Mouse (Mus musculus) cerebellum, adult 11 months (tissue): Measurements from ENCODE around the gene Cat.

Experiments
- DNase-seq: peaks from one replicate; pipeline ENCODE4 v3.0.0; 2022

The Cat gene

DNA sequence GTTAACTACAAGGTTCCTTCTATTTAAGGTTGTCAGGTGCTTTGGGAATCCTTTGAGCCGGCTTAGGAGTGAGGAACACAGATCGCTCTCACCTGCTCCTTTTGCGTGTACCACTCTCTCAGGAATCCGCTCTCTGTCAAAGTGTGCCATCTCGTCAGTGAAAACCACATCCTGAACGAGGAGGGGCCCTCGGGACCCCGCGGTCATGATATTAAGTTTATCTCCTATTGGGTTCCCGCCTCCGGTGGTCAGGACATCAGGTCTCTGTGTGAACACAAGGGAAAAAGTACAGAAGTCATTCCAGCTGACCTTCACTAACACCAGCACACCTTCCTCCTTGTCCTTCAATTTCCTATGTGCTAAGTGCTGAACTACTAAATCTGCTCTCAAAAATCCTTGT, 8.3 kb downstream of the Cat start:
- no peak for DNase-seq

DNA sequence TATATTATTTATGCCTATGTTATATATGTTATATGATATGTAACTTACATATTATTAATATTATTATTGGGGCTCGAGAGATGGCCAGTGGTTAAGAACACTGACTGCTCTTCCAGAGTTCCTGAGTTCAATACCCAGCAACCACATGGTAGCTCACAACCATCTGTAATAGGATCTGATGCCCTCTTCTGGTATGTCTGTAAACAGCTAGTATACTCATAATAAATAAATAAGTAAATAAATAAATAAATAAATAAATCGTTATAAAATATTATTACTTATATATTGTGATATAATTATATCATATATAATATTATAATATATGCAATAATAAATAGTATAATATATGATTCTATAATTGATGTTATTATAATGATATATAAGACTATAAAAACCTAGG, 8.8 kb downstream of the Cat start:
- no peak for DNase-seq

GRCm38 (mm10) chr2:103473362-103473761, 11.6 kb downstream of the Cat start:
- no peak for DNase-seq

- peak; percentile 62 for DNase-seq
These were observed 17.9 kb downstream of the Cat start for GRCm38 (mm10) chr2:103466984-103467588.

DNA sequence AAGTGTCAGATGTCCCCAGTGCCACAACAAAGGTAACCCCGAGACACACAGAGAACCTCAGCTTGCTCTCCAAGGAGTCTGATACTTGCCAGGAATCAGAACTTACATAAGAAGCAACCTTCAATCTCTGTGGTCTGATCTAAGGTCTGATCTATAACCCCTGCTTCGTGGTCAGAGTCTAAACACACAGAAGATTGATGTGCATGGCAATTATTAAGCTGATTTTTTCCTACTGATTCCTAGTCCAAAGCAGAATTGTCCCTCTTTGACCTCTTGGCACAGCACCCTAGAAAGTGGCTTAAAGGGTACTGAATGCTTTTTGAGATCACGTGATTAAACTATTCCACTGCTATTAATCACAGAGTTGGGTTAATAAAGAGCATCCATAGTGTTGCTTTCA, 18.7 kb downstream of the Cat start:
- no peak for DNase-seq

- no peak for DNase-seq
These were observed 19.5 kb downstream of the Cat start for GRCm38 (mm10) chr2:103465429-103465828.

DNA sequence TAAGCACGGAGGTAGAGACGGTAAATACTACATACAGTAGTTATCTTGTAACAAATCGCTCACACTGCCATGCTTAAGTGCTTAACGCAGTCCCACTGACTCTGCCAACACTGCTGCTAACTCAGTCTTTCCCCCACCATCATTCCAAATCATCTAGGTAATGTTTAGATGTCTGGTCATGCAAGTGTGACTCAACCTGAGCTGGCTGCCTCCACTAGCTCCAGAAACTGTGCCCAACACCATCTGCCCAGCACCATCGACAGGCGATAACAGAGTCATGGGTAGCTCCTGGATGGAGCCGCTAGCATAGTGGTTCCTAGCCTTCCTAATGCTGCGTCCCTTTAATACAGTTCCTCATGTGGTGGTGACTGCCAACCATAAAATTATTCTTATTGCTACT, 20.4 kb downstream of the Cat start:
- no peak for DNase-seq

- DNase-seq = no peak
These were observed 22.2 kb downstream of the Cat start for GRCm38 (mm10) chr2:103462746-103463145.

GRCm38 (mm10) chr2:103461743-103462142, 23.2 kb downstream of the Cat start:
- DNase-seq = no peak

DNA sequence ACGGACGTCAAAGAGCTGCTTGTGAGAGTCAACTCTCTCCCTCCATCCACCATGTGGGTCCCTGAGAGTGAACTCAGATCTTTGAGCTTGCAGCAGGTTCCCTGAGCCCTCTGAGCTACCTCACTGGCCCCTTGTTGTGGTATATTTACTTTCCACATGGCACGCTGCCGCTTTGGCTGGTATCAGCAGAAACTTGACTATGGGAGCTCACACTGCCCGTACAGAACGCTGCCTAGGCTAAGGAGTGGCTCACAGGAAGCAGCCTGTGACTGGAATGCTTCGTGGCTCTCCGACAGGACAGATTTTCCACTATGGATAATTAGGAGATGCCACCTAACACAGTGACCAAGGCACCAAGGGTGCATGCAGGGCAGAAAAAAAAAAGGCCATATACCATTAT, 23.8 kb downstream of the Cat start:
- DNase-seq = no peak

- DNase-seq = no peak
These were observed 25.9 kb downstream of the Cat start for GRCm38 (mm10) chr2:103459069-103459468.

- DNase-seq = no peak
These were observed 27.3 kb downstream of the Cat start for GRCm38 (mm10) chr2:103457628-103458027.

GRCm38 (mm10) chr2:103457048-103457447, 27.9 kb downstream of the Cat start:
- DNase-seq = no peak

DNA sequence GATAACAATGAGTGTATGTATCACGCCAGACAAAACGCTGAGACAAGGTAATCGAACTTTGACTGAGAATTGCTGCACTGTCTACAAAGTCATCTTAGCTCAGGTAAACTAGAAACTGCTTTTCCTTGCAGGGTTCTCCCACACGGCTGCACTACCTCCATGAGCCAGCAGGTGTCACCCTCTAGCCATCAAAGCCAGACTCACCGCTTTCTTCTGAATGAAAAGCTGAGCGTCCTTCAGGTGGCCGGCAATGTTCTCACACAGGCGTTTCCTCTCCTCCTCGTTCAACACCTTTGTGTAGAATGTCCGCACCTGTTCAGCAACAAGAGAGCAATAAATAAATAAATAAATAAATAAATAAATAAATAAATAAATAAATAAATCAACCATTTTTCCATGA, 28.3 kb downstream of the Cat start:
- peak; percentile 77 for DNase-seq

DNA sequence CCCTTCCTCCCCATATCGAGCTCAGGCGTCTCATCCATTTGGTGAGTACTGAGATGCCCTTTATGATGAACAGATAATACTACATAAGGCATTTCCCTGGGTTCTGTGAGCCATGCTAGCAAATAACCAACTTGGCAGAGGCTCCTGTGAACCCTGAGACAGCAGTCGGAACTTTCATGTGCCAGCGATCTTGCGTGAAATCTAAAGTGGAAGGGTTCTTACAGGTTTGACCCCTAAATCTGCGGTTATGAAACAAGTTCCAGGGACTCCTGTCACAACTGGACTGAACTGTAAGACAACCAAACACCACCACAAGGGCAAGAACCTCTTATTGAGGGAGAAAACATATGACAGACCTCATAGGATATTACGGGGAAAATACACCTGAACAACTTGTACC, 29.2 kb downstream of the Cat start:
- DNase-seq = no peak

- DNase-seq = no peak
These were observed 32.4 kb downstream of the Cat start for GRCm38 (mm10) chr2:103452550-103452949.

DNA sequence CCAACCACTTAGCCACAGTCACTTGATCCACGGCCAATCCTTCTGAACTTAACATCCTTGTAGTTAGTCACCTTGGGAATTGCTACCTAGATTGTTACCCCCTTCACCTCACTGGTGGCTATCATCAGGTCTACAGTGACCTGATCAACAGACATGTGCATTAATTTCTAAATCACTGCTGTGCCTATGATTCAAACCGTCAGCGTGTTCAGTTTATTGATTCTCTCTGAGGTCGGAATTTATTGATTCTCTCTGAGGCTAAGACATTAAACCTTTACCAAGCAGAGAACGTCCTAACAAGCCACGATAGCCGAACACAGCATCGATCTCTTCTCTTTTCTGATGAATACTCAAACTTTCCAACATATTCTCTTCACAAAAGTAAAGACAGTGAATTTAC, 34.7 kb downstream of the Cat start:
- no peak for DNase-seq

DNA sequence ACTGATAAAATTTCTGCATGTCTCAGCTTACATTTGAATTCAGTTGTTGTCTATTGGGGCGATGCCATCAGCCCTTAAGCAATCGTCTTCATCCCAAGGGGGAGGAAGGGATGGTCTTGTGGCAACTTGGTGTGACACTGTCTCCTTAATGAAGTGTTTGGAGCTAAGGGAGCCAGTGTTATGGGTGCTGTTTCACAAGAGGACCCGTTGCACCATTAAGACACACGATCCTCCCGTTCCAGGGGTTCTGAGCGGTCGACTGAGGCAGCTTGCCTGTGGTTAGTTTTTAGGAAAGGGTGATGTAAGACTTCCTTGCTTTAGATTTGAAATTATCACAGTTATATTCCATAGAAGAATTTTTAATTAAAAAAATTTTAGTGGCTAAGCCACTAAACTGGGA, 35.1 kb downstream of the Cat start:
- DNase-seq = no peak

- DNase-seq = no peak
These were observed 35.9 kb downstream of the Cat start for GRCm38 (mm10) chr2:103448947-103449560.

DNA sequence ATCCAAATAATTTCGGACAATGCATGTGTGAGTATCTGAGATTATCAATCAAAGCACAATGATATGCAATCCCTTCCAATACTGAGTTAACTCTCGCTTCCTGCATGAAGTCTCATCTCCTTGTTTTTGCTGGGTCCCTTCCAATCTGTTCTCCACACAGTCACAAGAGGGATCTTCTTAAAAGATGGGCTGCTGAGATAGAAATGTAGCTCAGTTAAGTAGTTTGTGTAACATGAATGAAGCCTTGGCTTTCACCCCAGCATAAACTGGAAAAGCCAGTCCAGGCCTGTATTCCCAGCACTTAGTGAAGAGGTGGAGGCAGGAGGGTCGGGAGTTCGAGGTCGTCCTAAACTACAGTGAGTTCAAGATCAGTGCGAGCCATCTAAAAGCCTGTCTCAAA, 38.6 kb downstream of the Cat start:
- no peak for DNase-seq

- no peak for DNase-seq
These were observed 39.2 kb downstream of the Cat start for GRCm38 (mm10) chr2:103445776-103446175.

GRCm38 (mm10) chr2:103439710-103440109, 45.2 kb downstream of the Cat start:
- DNase-seq = peak; percentile 47

DNA sequence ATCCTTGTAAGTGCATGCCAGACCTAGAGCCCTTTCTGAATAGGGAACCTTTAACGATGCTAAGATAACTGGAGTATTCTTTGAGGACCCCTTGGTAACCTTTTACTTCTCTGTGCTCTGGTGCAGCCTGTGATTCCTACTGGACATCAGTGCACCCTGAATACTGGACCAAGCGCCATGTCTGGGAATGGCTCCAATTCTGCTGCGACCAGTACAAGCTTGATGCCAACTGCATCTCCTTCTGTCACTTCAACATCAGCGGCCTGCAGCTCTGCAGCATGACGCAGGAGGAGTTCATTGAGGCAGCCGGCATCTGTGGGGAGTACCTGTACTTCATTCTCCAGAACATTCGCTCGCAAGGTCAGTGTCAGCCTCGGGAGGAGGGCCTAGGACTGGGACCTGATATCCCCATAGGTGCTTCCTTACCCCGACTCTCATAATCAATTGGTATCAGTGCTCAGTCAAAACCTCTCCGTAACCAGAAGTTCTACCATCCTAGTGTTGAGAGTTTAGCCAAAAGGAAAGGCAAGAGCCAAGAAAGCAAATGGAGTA, 45.8 kb downstream of the Cat start:
- DNase-seq = no peak

DNA sequence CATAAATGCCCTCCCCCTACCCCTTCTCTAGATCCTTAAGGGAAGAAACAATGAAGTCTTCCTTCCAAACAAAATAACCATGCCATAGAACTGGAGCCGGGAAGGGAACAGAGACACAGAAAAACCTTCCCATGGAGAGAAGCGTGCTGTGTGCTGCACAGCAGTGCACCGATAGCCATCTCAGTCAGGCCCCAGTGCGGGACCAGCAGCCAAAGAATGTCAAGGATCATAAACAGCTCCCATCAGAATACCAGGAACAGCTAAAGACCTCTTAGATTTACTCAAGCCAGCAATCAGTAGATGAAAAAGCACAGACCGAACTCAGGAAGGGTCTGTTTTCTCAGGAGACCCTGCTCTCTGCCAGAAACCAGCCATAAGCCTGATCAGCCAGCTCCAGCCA, 48.4 kb downstream of the Cat start:
- DNase-seq = no peak

DNA sequence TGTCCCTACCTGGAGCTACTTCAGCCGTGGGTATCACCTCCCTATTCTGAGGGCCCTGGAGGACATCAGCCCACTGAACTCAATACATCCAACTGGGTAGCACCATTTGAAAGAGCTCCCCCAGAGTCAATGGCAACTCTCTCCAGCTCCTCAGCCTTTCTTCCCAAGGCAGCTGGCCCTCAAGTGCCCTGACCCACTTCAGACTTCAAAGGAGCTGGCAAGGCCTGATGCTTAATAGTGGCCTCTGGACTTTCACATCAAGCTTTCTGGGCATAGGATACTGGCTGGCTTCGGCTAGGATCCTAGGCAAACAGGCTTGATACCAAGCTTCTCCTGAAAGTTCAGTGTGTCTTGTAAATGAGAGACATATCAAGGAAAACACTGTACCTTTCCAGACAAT, 49.9 kb downstream of the Cat start:
- DNase-seq = no peak
